Mouse (Mus musculus) erythroblast, embryonic 14.5 days (primary cell): ENCODE measurements at regions not wholly inside any gene's neighbourhood (a gene's known extent, or its start where the extent isn't known, plus 50 kb on each side); places are given as distances from the start of the nearest gene placed in this dataset.

ENCODE experiments used
- GATA1 ChIP-seq: IDR thresholded peaks from 2 replicates; pipeline ENCODE4 v1.6.1; 2012; ENCODE audit warnings: low read length, inconsistent platforms, mixed read lengths
- TAL1 ChIP-seq: IDR thresholded peaks from 3 replicates; pipeline ENCODE4 v1.6.1; 2012; ENCODE audit warnings: low read length, inconsistent platforms, mixed read lengths

GRCm38 (mm10) chr13:83735631-83736475 lies 232.0 kb downstream of the Mef2c start:
- TF ChIP-seq GATA1: no peak
- TF ChIP-seq TAL1: no peak
